Mouse (Mus musculus): Measurements from ENCODE around the gene Wsb2. TPM values are rescaled to one million over a fixed set of nuclear protein-coding genes. Genes with fewer than 3 reads are reported as not detected.
"Not testable (repeated sequence)": the region's sequence is repeated elsewhere in the genome, so short reads cannot be mapped to it uniquely, and the experiment has no call there.

The Wsb2 gene
- polyA plus RNA-seq, 1 experiment from 2014 or later = 40.0 TPM

DNA sequence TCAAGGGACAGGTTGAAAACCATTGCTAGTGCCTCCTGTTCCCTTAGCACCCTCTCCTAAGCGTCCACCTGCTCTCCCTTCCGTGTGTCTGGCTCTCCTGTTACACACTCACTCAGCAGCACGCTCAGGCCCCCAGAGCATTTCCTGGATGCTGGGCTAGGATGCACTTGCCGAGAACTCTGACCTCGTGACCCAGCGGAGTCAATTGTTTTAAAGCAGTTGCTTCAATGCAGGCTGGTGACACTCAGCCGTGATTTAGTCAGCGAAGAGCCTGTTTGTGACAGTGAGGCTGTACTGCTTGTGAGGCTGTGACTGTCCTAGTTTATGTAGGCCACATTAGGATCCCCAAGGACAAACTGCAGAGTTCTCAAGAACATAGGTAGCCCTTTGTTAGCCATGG lies 10.1 kb downstream of the Wsb2 start:
- 29% methylated on average over 8 of the region's 8 CpGs for WGBS
- no peaks in the 10 kb centered on the region for H3K27me3 ChIP-seq (ENCODE audit: control insufficient read depth, insufficient read depth, low read length)
- H3K4me1 ChIP-seq (ENCODE audit: control insufficient read depth, insufficient read depth, low read length) = 0 out of 2 replicates have a peak, but pooled peaks cover 7% of the 10 kb centered on the region
- H3K4me2 ChIP-seq (replicated peaks; ENCODE audit: low read depth, low read length) = no peak overlapping the region
- peaks cover 37% of the 10 kb centered on the region for H3K36me3 ChIP-seq (ENCODE audit: control insufficient read depth, insufficient read depth, low read length)
- H3K27ac ChIP-seq (ENCODE audit: low read length) = no peak overlapping the region
- no peaks in the 10 kb centered on the region for H3K9me3 ChIP-seq (ENCODE audit: control insufficient read depth, low read depth, low read length)
- no peak overlapping the region for H3K4me3 ChIP-seq (ENCODE audit: low read depth, low read length)
- H3K9ac ChIP-seq (replicated peaks; ENCODE audit: low read depth, low read length) = no peak overlapping the region
- ATAC-seq (ENCODE audit: insufficient number of reproducible peaks, insufficient read depth, low FRiP score, low read depth) = no peak

- H3K27me3 ChIP-seq (ENCODE audit: control insufficient read depth, insufficient read depth, low read length) = no peaks in the 10 kb centered on the region
- no peak overlapping the region for H3K4me3 ChIP-seq (ENCODE audit: low read depth, low read length)
- 92% methylated on average over 10 of the region's 10 CpGs for WGBS
- no peak overlapping the region for H3K4me2 ChIP-seq (replicated peaks; ENCODE audit: low read depth, low read length)
- no peak overlapping the region for H3K27ac ChIP-seq (ENCODE audit: low read length)
- H3K4me1 ChIP-seq (ENCODE audit: control insufficient read depth, insufficient read depth, low read length) = no peaks in the 10 kb centered on the region
- H3K9me3 ChIP-seq (ENCODE audit: control insufficient read depth, low read depth, low read length) = no peaks in the 10 kb centered on the region
- no peak overlapping the region for H3K9ac ChIP-seq (replicated peaks; ENCODE audit: low read depth, low read length)
- peaks cover 49% of the 10 kb centered on the region for H3K36me3 ChIP-seq (ENCODE audit: control insufficient read depth, insufficient read depth, low read length)
- no peak for ATAC-seq (ENCODE audit: insufficient number of reproducible peaks, insufficient read depth, low FRiP score, low read depth)
These were observed 13.5 kb downstream of the Wsb2 start for GRCm38 (mm10) chr5:117370592-117370991.

DNA sequence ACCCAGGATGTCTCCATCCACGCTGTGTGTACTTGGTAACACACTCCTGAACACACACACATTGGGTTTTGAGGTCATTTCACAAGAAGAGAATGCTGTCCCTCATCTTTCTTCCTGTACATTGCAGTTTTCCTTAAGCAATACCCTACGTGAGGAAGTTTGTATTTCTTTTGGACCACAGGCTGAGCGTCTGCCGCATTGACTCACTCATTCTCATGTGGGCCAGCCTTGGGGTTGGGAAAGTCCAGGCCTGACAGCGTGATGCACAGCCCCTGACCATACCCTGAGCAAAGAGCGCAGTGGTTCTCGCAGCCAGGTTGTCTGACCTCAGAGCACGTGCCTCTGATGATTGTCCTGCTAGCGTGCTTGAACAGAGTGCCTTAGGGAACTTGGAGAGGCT lies 16.3 kb downstream of the Wsb2 start:
- Histone ChIP-seq H3K27ac (ENCODE audit: low read length) (no peak overlapping the region), H3K27me3 (ENCODE audit: control insufficient read depth, insufficient read depth, low read length) (no peaks in the 10 kb centered on the region), H3K4me2 (replicated peaks; ENCODE audit: low read depth, low read length) (no peak overlapping the region), H3K4me1 (ENCODE audit: control insufficient read depth, insufficient read depth, low read length) (no peaks in the 10 kb centered on the region), H3K4me3 (ENCODE audit: low read depth, low read length) (no peak overlapping the region), H3K36me3 (ENCODE audit: control insufficient read depth, insufficient read depth, low read length) (peaks cover 59% of the 10 kb centered on the region), H3K9me3 (ENCODE audit: control insufficient read depth, low read depth, low read length) (no peaks in the 10 kb centered on the region), H3K9ac (replicated peaks; ENCODE audit: low read depth, low read length) (no peak overlapping the region)
- ATAC-seq (ENCODE audit: insufficient number of reproducible peaks, insufficient read depth, low FRiP score, low read depth) = no peak
- 90% methylated on average over 9 of the region's 9 CpGs for WGBS

GRCm38 (mm10) chr5:117374372-117375049 lies 17.4 kb downstream of the Wsb2 start:
- Histone ChIP-seq H3K27ac (ENCODE audit: low read length) (no peak overlapping the region), H3K36me3 (ENCODE audit: control insufficient read depth, insufficient read depth, low read length) (peaks cover 62% of the 10 kb centered on the region), H3K9me3 (ENCODE audit: control insufficient read depth, low read depth, low read length) (no peaks in the 10 kb centered on the region), H3K4me2 (replicated peaks; ENCODE audit: low read depth, low read length) (no peak overlapping the region), H3K27me3 (ENCODE audit: control insufficient read depth, insufficient read depth, low read length) (no peaks in the 10 kb centered on the region), H3K9ac (replicated peaks; ENCODE audit: low read depth, low read length) (no peak overlapping the region), H3K4me3 (ENCODE audit: low read depth, low read length) (no peak overlapping the region), H3K4me1 (ENCODE audit: control insufficient read depth, insufficient read depth, low read length) (no peaks in the 10 kb centered on the region)
- ATAC-seq (ENCODE audit: insufficient number of reproducible peaks, insufficient read depth, low FRiP score, low read depth) = no peak
- 85% methylated on average over 7 of the region's 7 CpGs for WGBS

DNA sequence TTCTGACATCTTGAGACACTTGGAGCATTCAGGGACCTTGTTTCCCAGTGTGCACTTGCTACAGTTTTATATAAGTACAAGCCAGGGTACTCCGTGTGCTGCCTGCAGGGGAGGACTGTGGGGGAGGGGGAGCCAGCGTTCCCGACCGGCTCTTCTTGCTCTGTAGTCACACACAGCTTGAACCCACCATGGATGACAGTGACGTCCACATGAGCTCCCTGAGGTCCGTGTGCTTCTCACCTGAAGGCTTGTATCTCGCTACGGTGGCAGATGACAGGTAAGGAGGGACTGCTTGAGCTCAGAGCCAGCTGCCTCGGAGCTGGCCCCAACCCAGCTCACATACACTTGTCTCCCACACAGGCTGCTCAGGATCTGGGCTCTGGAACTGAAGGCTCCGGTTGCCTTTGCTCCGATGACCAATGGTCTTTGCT lies 19.2 kb downstream of the Wsb2 start:
- Histone ChIP-seq H3K4me3 (ENCODE audit: low read depth, low read length) (no peak overlapping the region), H3K27ac (ENCODE audit: low read length) (no peak overlapping the region), H3K9me3 (ENCODE audit: control insufficient read depth, low read depth, low read length) (no peaks in the 10 kb centered on the region), H3K4me2 (replicated peaks; ENCODE audit: low read depth, low read length) (no peak overlapping the region), H3K36me3 (ENCODE audit: control insufficient read depth, insufficient read depth, low read length) (peaks cover 70% of the 10 kb centered on the region), H3K9ac (replicated peaks; ENCODE audit: low read depth, low read length) (no peak overlapping the region), H3K27me3 (ENCODE audit: control insufficient read depth, insufficient read depth, low read length) (no peaks in the 10 kb centered on the region), H3K4me1 (ENCODE audit: control insufficient read depth, insufficient read depth, low read length) (no peaks in the 10 kb centered on the region)
- ATAC-seq (ENCODE audit: insufficient number of reproducible peaks, insufficient read depth, low FRiP score, low read depth) = no peak
- WGBS = 72% methylated on average over 11 of the region's 11 CpGs

DNA sequence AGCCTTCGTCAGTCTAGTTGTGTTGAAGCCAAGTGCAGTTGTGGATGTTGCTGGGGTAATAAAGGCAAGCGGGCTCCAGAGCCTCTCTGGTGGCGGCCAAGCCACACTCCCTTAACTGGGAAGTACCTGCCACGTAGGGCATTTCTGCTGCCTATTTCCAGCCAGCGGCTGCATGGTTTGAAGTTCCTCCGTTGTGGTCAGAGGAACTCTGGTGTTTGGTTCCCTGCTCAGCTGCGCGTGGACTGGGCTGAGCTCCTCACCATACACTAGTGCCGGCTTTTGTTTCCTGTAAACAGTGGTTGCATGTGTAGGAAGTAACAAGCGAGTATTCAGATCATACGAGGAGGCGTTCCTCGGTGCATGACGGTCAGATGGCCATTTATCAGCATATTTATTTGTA lies 20.6 kb downstream of the Wsb2 start:
- not testable (repeated sequence) for H3K4me3 ChIP-seq (ENCODE audit: low read depth, low read length); H3K4me2 ChIP-seq (replicated peaks; ENCODE audit: low read depth, low read length); ATAC-seq (ENCODE audit: insufficient number of reproducible peaks, insufficient read depth, low FRiP score, low read depth); H3K27ac ChIP-seq (ENCODE audit: low read length); H3K9me3 ChIP-seq (ENCODE audit: control insufficient read depth, low read depth, low read length); H3K27me3 ChIP-seq (ENCODE audit: control insufficient read depth, insufficient read depth, low read length); H3K9ac ChIP-seq (replicated peaks; ENCODE audit: low read depth, low read length); H3K4me1 ChIP-seq (ENCODE audit: control insufficient read depth, insufficient read depth, low read length)
- 90% methylated on average over 14 of the region's 14 CpGs for WGBS
- peaks cover 69% of the 10 kb centered on the region for H3K36me3 ChIP-seq (ENCODE audit: control insufficient read depth, insufficient read depth, low read length)

- no peaks in the 10 kb centered on the region for H3K9me3 ChIP-seq (ENCODE audit: control insufficient read depth, low read depth, low read length)
- no peak overlapping the region for H3K4me3 ChIP-seq (ENCODE audit: low read depth, low read length)
- 80% methylated on average over 4 of the region's 4 CpGs for WGBS
- peaks cover 75% of the 10 kb centered on the region for H3K36me3 ChIP-seq (ENCODE audit: control insufficient read depth, insufficient read depth, low read length)
- H3K27me3 ChIP-seq (ENCODE audit: control insufficient read depth, insufficient read depth, low read length) = no peaks in the 10 kb centered on the region
- ATAC-seq (ENCODE audit: insufficient number of reproducible peaks, insufficient read depth, low FRiP score, low read depth) = no peak
- no peaks in the 10 kb centered on the region for H3K4me1 ChIP-seq (ENCODE audit: control insufficient read depth, insufficient read depth, low read length)
- H3K9ac ChIP-seq (replicated peaks; ENCODE audit: low read depth, low read length) = no peak overlapping the region
- H3K27ac ChIP-seq (ENCODE audit: low read length) = no peak overlapping the region
- H3K4me2 ChIP-seq (replicated peaks; ENCODE audit: low read depth, low read length) = no peak overlapping the region
These were observed 23.1 kb downstream of the Wsb2 start for GRCm38 (mm10) chr5:117380199-117380598.

GRCm38 (mm10) chr5:117381785-117382184 lies 24.7 kb downstream of the Wsb2 start:
- no peak overlapping the region for H3K4me3 ChIP-seq (ENCODE audit: low read depth, low read length)
- peaks cover 75% of the 10 kb centered on the region for H3K36me3 ChIP-seq (ENCODE audit: control insufficient read depth, insufficient read depth, low read length)
- ATAC-seq (ENCODE audit: insufficient number of reproducible peaks, insufficient read depth, low FRiP score, low read depth) = no peak
- no peak overlapping the region for H3K4me2 ChIP-seq (replicated peaks; ENCODE audit: low read depth, low read length)
- no peaks in the 10 kb centered on the region for H3K9me3 ChIP-seq (ENCODE audit: control insufficient read depth, low read depth, low read length)
- no peaks in the 10 kb centered on the region for H3K27me3 ChIP-seq (ENCODE audit: control insufficient read depth, insufficient read depth, low read length)
- H3K27ac ChIP-seq (ENCODE audit: low read length) = no peak overlapping the region
- no peaks in the 10 kb centered on the region for H3K4me1 ChIP-seq (ENCODE audit: control insufficient read depth, insufficient read depth, low read length)
- H3K9ac ChIP-seq (replicated peaks; ENCODE audit: low read depth, low read length) = no peak overlapping the region
- WGBS = 82% methylated on average over 7 of the region's 7 CpGs

DNA sequence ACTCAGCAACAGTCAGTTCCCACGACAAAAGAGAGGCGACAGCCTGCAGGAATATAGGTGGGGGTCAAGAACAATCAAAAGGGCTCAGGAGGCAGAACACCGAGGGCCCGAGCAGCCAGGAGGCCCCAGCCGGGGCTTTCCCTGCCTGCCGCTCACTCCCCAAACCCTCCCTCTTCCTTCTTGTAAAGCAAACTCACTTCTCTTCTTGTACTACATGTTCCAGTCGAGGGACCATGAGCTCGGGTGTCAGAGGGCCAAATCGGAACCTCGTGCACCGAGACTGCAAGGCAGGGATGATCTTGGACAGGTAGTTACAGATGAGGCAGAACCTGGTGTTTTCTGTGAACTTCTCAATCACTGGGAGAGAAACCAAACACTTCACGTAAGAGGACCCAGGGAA lies 26.1 kb downstream of the Wsb2 start:
- no peak for ATAC-seq (ENCODE audit: insufficient number of reproducible peaks, insufficient read depth, low FRiP score, low read depth)
- no peaks in the 10 kb centered on the region for H3K27me3 ChIP-seq (ENCODE audit: control insufficient read depth, insufficient read depth, low read length)
- no peak overlapping the region for H3K4me3 ChIP-seq (ENCODE audit: low read depth, low read length)
- no peak overlapping the region for H3K4me2 ChIP-seq (replicated peaks; ENCODE audit: low read depth, low read length)
- H3K36me3 ChIP-seq (ENCODE audit: control insufficient read depth, insufficient read depth, low read length) = peaks cover 71% of the 10 kb centered on the region
- peaks cover 8% of the 10 kb centered on the region for H3K4me1 ChIP-seq (ENCODE audit: control insufficient read depth, insufficient read depth, low read length)
- H3K27ac ChIP-seq (ENCODE audit: low read length) = no peak overlapping the region
- no peak overlapping the region for H3K9ac ChIP-seq (replicated peaks; ENCODE audit: low read depth, low read length)
- no peaks in the 10 kb centered on the region for H3K9me3 ChIP-seq (ENCODE audit: control insufficient read depth, low read depth, low read length)
- WGBS = 82% methylated on average over 12 of the region's 12 CpGs
